Mouse (Mus musculus): ENCODE data around the gene AB124611. TPM values are rescaled to one million over a fixed set of nuclear protein-coding genes. Genes with fewer than 3 reads are reported as not detected.
"Not testable (repeated sequence)": the region's sequence is repeated elsewhere in the genome, so short reads cannot be mapped to it uniquely, and the experiment has no call there.

The AB124611 gene
- polyA plus RNA-seq, 1 experiment from 2014 or later = 3.0 TPM

DNA sequence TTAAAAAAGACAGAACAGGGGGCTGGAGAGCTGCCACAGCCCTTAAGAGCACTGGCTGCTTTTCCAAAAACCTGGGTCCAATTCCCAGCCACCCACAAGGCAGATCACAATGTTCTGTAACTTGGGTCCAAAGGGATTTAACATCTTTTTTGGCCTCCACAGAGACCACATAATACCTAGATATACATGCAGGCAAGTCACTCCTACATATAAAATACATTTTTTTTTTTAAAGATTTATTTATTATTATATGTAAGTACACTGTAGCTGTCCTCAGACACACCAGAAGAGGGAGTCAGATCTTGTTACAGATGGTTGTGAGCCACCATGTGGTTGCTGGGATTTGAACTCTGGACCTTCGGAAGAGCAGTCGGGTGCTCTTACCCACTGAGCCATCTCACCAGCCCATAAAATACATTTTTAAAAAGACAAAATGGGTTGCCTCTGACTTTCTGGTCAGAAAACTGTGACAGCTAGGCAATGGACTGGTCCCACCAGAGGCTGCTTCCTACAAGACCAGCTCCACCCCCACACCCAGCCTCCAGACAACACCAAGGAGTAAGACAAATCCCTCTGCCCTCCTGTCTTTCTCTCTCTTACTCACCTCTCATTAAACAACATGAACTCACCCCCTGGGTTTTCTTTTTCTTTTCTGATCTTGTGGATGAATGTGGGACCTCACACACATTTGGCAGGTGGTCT is 1.3 kb downstream of the AB124611 start:
- H3K9ac ChIP-seq (replicated peaks) = no peak overlapping the region
- no peaks in the 10 kb centered on the region for H3K27me3 ChIP-seq
- no peak overlapping the region for H3K4me3 ChIP-seq
- H3K27ac ChIP-seq (replicated peaks) = no peak overlapping the region
- no peaks in the 10 kb centered on the region for H3K4me1 ChIP-seq
- H3K36me3 ChIP-seq = no peaks in the 10 kb centered on the region
- H3K4me2 ChIP-seq (replicated peaks) = no peak overlapping the region
- WGBS = 98% methylated on average over 2 of the region's 2 CpGs
- ATAC-seq (replicated peaks) = no peak
- no peaks in the 10 kb centered on the region for H3K9me3 ChIP-seq

DNA sequence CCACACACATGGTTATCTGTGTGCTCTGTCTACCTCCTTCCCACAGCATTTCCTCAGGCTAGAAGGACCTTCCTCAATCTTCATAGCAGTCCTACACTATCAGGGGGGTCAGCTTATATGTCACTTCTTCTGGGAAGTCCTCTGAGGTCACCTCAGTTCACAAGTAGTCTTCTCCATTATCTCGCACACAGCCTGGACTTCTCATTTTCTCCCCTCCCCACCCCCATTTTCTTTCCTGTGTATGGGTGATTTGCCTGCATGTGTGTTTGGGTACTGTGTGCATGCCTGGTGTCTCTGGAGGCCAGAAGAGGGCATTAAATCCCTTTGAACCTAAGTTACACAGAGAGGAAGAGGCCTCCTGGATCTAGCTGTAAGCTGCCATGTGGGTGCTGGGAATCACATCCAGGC is 1.9 kb downstream of the AB124611 start:
- no peak overlapping the region for H3K4me3 ChIP-seq
- ATAC-seq (replicated peaks) = no peak
- no peak overlapping the region for H3K9ac ChIP-seq (replicated peaks)
- H3K9me3 ChIP-seq = no peaks in the 10 kb centered on the region
- no peaks in the 10 kb centered on the region for H3K4me1 ChIP-seq
- 79% methylated on average over 1 of the region's 1 CpGs for WGBS
- H3K4me2 ChIP-seq (replicated peaks) = no peak overlapping the region
- no peaks in the 10 kb centered on the region for H3K36me3 ChIP-seq
- H3K27me3 ChIP-seq = no peaks in the 10 kb centered on the region
- H3K27ac ChIP-seq (replicated peaks) = no peak overlapping the region

DNA sequence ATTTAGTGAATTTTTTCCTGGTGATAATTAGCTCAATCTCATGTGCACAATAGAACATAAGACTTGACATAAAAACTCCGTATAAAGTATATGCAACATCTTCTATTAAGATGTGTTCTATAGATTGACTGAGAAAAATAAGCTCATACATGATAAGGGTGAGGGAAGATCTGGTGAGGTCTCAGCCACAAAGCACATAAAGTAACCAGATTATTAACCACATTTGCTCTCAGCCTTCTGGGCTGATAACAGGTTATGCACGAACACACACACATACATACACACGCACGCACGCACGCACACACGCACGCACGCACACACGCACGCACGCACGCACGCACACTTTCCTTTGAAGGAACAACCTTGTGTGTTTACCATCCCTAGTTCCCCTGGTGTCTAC is 10.5 kb downstream of the AB124611 start:
- no peak overlapping the region for H3K9ac ChIP-seq (replicated peaks)
- no peak overlapping the region for H3K27ac ChIP-seq (replicated peaks)
- H3K4me2 ChIP-seq (replicated peaks) = no peak overlapping the region
- 95% methylated on average over 14 of the region's 14 CpGs for WGBS
- ATAC-seq (replicated peaks) = no peak
- no peaks in the 10 kb centered on the region for H3K4me1 ChIP-seq
- no peaks in the 10 kb centered on the region for H3K27me3 ChIP-seq
- H3K36me3 ChIP-seq = no peaks in the 10 kb centered on the region
- H3K4me3 ChIP-seq = no peak overlapping the region
- H3K9me3 ChIP-seq = no peaks in the 10 kb centered on the region

DNA sequence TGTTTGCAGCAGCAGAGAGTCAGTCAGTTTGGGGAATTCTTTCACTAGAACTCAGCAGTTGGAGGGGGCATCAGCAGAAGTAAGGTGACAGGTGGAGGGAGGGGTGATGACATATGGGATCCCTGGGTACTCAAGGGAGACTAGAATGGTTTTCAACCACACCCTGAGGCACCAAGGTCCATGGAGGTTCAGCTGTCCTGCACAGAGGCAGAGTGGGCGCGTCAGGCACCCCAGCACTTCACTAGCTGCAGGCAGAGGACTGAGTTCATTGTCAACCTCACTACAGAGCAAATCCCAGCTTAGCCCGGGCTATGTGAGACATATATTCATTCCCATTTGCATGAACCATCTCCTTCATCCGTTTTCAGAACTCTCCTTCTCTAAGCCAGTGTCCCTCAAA is 11.0 kb downstream of the AB124611 start:
- WGBS = 82% methylated on average over 4 of the region's 4 CpGs
- no peaks in the 10 kb centered on the region for H3K36me3 ChIP-seq

DNA sequence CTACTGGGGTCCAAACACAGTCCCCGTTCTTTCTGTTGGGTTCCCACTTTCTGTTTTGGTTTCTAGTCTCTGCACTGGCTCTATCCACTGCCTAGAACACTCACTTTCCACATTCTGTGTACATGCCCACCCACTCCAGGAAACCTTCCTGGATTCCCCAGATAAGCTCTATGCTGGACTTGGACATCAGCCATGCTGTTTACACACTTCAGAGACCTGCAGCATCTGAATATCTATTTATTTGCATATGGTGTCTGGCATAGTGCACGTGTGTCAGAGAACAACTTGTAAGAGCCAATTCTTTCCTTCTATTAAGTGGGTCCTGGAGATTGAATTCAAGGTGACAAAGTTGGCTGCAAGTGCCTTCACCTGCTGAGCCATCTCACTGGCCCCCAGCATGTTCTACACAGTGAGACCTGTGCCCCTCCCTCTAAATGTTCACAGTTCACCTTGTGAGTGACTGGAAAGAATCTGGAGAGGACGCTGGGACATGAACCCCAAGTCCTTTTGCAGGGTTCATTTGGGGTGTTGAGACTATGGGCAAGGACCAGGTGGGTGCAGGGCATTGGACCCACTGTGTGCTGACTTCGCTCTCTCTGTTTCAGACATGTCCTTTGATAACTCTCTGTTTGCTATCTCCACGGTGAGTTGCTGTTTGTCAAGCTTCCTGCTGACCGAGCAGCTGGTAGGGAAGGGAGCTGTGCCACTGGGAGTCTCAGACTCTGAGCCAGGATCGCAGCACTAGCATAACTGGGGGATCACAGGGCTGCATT is 14.2 kb downstream of the AB124611 start:
- H3K4me3 ChIP-seq = no peak overlapping the region
- no peak overlapping the region for H3K4me2 ChIP-seq (replicated peaks)
- H3K4me1 ChIP-seq = peaks cover 5% of the 10 kb centered on the region
- 82% methylated on average over 7 of the region's 7 CpGs for WGBS
- H3K27me3 ChIP-seq = no peaks in the 10 kb centered on the region
- no peaks in the 10 kb centered on the region for H3K36me3 ChIP-seq
- no peak overlapping the region for H3K9ac ChIP-seq (replicated peaks)
- no peaks in the 10 kb centered on the region for H3K9me3 ChIP-seq
- ATAC-seq (replicated peaks) = no peak
- no peak overlapping the region for H3K27ac ChIP-seq (replicated peaks)

More for the DNA sequence above, 11.0 kb downstream of the AB124611 start:
- Histone ChIP-seq H3K4me2 (replicated peaks) (no peak overlapping the region), H3K27ac (replicated peaks) (no peak overlapping the region), H3K9ac (replicated peaks) (no peak overlapping the region), H3K27me3 (no peaks in the 10 kb centered on the region), H3K9me3 (no peaks in the 10 kb centered on the region), H3K4me1 (no peaks in the 10 kb centered on the region), H3K4me3 (no peak overlapping the region)
- ATAC-seq (replicated peaks) = no peak

DNA sequence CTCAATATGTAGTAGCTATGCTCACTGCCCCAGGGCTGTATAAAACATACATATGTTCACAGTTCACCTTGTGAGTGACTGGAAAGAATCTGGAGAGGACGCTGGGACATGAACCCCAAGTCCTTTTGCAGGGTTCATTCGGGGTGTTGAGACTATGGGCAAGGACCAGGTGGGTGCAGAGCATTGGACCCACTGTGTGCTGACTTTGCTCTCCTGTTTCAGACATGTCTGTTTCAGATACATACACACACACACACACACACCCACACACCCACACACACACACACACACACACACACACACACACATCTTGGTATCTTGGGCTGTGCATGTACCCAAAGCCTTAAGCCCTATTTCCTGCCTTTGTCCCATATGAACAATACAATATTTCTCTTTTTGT is 16.0 kb downstream of the AB124611 start:
- not testable (repeated sequence) for H3K27ac ChIP-seq (replicated peaks); H3K9me3 ChIP-seq; H3K36me3 ChIP-seq; H3K4me2 ChIP-seq (replicated peaks); ATAC-seq (replicated peaks); H3K4me3 ChIP-seq; H3K4me1 ChIP-seq; H3K27me3 ChIP-seq; H3K9ac ChIP-seq (replicated peaks)
- WGBS = 92% methylated on average over 2 of the region's 2 CpGs

DNA sequence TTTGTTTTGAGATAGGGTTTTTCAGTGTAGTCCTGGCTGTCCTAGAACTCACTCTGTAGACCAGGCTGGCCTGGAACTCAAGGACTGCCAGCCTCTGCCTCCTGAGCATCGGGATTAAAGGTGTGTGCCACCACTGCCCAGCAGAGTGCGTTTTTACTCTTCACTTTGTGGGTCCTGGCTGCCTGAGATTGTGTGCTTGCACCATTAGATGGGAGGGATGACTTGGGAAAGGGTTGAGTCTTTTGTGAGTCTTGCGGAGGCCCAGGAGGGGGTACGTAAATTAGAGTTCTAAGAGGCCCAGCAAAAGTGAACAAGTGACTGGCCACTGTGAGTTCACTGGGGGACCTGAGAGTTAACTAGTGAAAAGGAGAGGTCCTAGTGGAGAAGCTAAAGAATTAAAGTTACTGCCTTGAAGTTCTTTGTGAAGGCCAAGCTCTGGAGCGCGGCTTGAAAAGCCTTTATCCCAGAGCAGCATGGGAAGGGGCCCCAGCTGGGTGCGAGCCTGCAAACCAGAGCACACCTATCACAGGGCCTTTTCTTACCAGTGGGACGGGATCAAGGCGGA is 19.5 kb downstream of the AB124611 start:
- no peaks in the 10 kb centered on the region for H3K27me3 ChIP-seq
- H3K4me2 ChIP-seq (replicated peaks) = peak overlapping the region; percentile 54
- no peaks in the 10 kb centered on the region for H3K36me3 ChIP-seq
- 2% methylated on average over 9 of the region's 9 CpGs for WGBS
- peak; percentile 48 for ATAC-seq (replicated peaks)
- peaks cover 29% of the 10 kb centered on the region for H3K4me1 ChIP-seq
- peak overlapping the region; percentile 56 for H3K9ac ChIP-seq (replicated peaks)
- peak overlapping the region; percentile 78 for H3K4me3 ChIP-seq
- H3K27ac ChIP-seq (replicated peaks) = peak overlapping the region; percentile 99
- no peaks in the 10 kb centered on the region for H3K9me3 ChIP-seq

DNA sequence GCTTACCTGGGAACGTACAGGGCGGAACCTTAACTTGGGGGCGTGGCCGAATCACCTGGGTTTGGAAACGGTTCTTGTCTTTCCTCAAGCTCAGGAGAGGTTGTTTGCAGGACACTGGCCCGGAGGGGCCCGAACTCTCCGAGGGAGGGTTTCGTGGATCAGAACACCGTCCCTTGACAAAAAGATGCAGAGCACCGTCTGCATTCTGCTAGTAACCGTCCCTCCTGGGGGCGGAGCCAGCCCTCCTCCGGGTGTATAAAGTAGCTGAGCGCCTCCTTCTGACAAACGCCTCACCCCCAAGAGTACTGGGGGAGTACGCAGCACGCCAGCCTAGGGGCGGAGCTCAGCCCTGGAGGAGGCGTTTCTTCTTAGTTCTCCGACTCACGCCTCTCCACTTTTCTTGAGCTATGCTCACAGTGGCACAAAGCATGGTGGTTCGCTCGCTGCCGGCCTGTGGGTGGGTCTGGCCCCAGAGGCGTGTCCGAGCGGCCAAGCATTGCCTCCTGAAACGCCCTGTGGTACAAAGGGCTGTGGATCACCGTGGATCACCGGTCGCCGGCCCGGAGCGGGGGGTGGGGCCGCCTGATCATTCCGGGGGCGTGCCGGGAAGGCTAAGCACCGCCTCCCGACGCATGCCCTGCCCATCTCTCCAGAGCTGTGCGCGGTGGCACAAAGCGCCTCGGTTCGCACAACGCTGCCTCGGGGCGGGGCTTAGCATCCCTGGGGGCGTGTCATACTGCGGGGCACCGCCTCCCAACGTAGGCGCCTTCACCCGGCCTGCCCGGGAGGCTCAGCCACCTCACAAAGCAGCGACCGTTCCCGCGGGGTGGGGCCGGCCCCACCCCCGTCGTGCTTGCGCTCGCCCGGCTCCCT is 20.2 kb downstream of the AB124611 start:
- Histone ChIP-seq H3K4me3 (peak overlapping the region; percentile 78), H3K4me1 (peaks cover 35% of the 10 kb centered on the region), H3K27me3 (no peaks in the 10 kb centered on the region), H3K27ac (replicated peaks) (peak overlapping the region; percentile 99), H3K9ac (replicated peaks) (peak overlapping the region; percentile 56), H3K9me3 (no peaks in the 10 kb centered on the region), H3K4me2 (replicated peaks) (peak overlapping the region; percentile 54), H3K36me3 (0 out of 2 replicates have a peak, but pooled peaks cover 3% of the 10 kb centered on the region)
- ATAC-seq (replicated peaks) = peak; percentile 96
- under 1% methylated on average over 67 of the region's 67 CpGs for WGBS

DNA sequence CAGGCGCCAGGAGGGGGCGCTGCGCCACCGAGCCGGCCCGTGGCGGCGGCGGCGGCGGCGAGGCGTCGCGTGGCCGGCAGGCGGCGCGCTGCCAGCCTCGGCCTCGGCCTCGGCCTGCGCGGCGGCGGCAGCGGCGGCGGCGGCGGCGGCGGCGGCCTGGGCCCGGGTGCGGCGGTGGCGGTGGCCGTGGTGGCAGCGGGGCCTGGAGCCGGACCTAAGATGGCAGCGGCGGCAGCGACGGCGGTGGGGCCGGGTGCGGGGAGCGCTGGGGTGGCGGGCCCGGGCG is 20.8 kb downstream of the AB124611 start, which contains the start of gene Carm1:
Gene Carm1, plus strand, starts transcription at position 106 of the 286 bp plus-strand sequence.
- Histone ChIP-seq H3K4me2 (replicated peaks) (peak within 1 kb of the TSS; percentile 83), H3K27ac (replicated peaks) (peak within 1 kb of the TSS; percentile 99), H3K9me3 (no peaks in the 10 kb centered on the region), H3K9ac (replicated peaks) (peak within 1 kb of the TSS; percentile 96), H3K4me3 (peak within 1 kb of the TSS; percentile 78), H3K4me1 (peaks cover 38% of the 10 kb centered on the region), H3K27me3 (no peaks in the 10 kb centered on the region), H3K36me3 (0 out of 2 replicates have a peak, but pooled peaks cover 3% of the 10 kb centered on the region)
- under 1% methylated on average over 36 of the region's 52 CpGs for WGBS
- no peak for ATAC-seq (replicated peaks)

DNA sequence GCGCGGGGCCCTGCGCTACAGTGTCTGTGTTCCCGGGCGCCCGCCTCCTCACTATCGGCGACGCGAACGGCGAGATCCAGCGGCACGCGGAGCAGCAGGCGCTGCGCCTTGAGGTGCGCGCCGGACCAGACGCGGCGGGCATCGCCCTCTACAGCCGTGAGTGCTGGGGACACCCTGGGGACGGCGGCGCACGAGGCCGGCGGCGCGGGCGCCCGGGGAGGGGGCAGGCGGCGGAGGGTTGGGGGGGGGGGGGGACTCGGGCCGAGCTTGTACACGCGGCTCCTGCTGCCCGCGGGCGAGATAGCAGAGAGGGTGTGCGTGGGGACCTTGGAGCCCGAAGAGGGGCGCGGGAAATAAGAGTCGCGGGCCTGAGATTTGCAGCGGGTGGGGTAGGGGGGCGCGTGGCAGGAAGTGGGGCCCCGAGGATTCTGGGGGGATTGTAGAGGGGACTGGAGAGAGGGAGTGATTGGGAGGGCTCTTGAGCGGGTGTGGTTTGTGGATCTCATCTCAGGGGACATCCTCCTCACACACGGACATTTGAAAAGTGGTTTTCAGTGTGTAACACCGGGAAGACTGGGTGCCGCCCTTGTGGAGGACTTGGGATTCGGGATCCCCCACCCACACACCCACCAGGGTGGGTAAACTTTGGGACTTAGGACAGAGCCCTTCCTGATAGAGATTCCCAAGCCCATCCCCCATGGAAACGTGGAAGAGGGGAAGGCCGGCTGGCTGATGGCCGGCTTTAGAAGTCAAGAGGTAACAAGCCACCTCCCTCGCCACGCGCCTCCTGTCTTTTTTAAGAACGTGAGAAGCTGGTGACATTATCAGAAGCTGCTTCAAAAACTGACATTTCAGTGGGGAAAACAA is 21.3 kb downstream of the AB124611 start:
- H3K27ac ChIP-seq (replicated peaks) = peak overlapping the region; percentile 99
- no peaks in the 10 kb centered on the region for H3K9me3 ChIP-seq
- under 1% methylated on average over 49 of the region's 66 CpGs for WGBS
- H3K4me1 ChIP-seq = peaks cover 38% of the 10 kb centered on the region
- ATAC-seq (replicated peaks) = peak; percentile 17
- H3K9ac ChIP-seq (replicated peaks) = peak overlapping the region; percentile 96
- peak overlapping the region; percentile 83 for H3K4me2 ChIP-seq (replicated peaks)
- 0 out of 2 replicates have a peak, but pooled peaks cover 4% of the 10 kb centered on the region for H3K36me3 ChIP-seq
- no peaks in the 10 kb centered on the region for H3K27me3 ChIP-seq
- H3K4me3 ChIP-seq = peak overlapping the region; percentile 78

DNA sequence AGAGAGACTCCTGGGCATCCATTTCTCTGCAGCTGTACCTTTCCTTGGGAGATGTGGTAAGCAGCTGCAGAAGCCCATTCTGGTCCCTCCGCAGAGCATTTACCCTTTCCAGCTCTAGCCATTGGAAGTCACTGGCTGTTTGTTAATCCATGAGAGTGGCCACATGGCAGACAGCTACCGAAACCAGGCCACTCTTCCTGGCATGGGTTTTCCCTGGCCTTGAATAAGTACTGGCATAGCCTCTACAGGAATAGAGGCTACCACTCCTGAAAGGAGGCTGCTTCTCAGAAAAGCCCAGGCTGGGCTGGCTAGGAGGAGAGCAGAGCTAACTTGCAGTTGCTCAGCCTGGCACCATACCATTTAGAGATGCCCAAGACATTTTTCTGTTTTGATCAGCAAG is 25.1 kb downstream of the AB124611 start:
- Histone ChIP-seq H3K9me3 (no peaks in the 10 kb centered on the region), H3K9ac (replicated peaks) (no peak overlapping the region), H3K4me3 (no peak overlapping the region), H3K36me3 (0 out of 2 replicates have a peak, but pooled peaks cover 9% of the 10 kb centered on the region), H3K4me2 (replicated peaks) (no peak overlapping the region), H3K27me3 (no peaks in the 10 kb centered on the region), H3K27ac (replicated peaks) (no peak overlapping the region), H3K4me1 (peaks cover 29% of the 10 kb centered on the region)
- 98% methylated on average over 2 of the region's 2 CpGs for WGBS
- no peak for ATAC-seq (replicated peaks)
